Mouse (Mus musculus): ENCODE results near the gene Them4.

DNA sequence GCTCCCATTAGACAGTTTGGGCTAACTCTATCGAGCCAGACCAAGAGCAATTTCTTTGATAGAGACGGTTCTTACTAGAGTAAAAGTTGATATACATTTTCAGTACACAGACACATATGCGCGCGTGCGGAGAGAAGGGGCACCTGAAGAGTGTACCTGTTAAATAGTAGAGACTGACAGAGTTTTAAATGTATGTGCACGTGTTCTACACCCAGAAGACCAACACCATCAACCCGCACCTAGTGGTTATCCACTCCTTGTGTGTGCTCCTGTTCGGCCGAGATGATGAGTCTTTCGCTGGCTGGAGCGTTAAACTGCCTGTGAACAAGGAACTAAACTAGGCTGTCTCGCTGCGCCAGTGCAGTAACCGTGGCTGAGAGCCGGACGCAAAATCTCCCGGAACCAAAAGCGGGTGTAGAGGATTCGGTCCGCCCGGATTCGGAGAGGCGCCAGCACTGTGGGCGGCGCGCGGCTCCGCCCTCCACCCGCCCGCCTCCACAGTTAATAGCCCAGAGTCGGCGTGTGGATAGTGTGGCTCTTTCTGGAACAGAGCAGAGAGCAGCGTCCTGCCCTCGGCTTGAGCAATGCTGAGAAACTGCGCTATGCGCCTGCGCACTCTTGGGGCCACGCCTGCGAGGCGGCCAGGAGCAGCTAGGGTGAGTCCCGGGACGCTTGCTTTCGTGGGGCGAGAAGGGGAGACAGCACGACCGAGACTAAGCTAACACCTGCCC is at the start of gene Them4:
- peak; percentile 93 for TF ChIP-seq POLR2A (IDR thresholded peaks at IDR 0.05; ENCODE audit: insufficient read depth, low read depth, low read length)
- peak; percentile 43 for TF ChIP-seq CTCF (IDR thresholded peaks at IDR 0.05)
